Mouse (Mus musculus): Measurements from ENCODE around the gene Gtf2a1l. TPM values are rescaled to one million over a fixed set of nuclear protein-coding genes. Genes with fewer than 3 reads are reported as not detected.

Gene Gtf2a1l
- polyA plus RNA-seq, 1 experiment from 2014 or later = 0.12 TPM

DNA sequence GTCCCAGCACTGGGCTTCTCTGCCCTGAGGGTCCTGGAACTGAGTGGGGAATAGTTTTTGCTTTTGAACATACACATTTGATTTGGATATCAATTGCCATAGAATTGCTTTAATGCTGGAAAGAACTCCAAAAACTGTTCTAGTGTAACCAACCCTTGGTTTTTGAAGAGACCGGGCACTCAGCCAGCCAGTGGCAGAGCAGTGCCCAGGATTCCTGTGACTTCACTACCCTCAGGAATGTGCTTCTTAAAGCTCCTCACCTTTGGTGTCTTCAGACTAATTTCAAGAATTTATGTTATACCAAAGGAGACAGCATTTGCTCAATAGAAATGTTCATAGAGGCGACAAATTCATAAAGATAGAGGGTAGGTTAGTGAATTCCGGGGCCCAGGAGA is 37.9 kb upstream of the Gtf2a1l start:
- WGBS = 69% methylated on average over 3 of the region's 3 CpGs
- no peak overlapping the region for H3K4me3 ChIP-seq (replicated peaks)
- no peak overlapping the region for H3K4me2 ChIP-seq (replicated peaks)
- 0 out of 2 replicates have a peak overlapping the region, but pooled peaks have one; percentile 67 for H3K27ac ChIP-seq
- H3K36me3 ChIP-seq = no peaks in the 10 kb centered on the region
- no peaks in the 10 kb centered on the region for H3K27me3 ChIP-seq
- no peak for ATAC-seq
- H3K4me1 ChIP-seq (replicated peaks) = peaks cover 18% of the 10 kb centered on the region
- no peak overlapping the region for H3K9ac ChIP-seq (replicated peaks)
- no peaks in the 10 kb centered on the region for H3K9me3 ChIP-seq

DNA sequence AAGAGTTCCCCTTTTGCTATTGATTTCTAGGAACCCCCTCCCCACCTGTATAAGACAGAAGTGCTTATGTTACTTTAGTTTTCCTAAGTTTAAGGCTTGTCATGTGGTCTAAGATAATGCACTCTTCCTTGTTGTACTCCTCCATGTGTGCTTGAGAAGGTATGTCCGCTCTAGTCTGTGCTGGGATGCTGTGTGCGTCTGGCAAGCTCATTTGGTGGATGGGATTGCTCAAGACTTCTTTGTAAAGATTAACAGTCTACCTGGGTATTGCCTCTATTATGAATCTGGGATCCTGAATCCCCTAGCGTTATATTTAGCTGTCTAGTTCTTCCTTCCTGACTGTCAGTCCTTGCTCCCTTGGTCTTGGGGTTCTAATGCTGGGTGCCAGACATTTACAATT is 35.8 kb upstream of the Gtf2a1l start:
- Histone ChIP-seq H3K4me3 (replicated peaks) (no peak overlapping the region), H3K4me2 (replicated peaks) (no peak overlapping the region), H3K27ac (no peak overlapping the region), H3K36me3 (no peaks in the 10 kb centered on the region), H3K9me3 (no peaks in the 10 kb centered on the region), H3K27me3 (no peaks in the 10 kb centered on the region), H3K9ac (replicated peaks) (no peak overlapping the region), H3K4me1 (replicated peaks) (peaks cover 12% of the 10 kb centered on the region)
- 88% methylated on average over 3 of the region's 3 CpGs for WGBS
- ATAC-seq = no peak

DNA sequence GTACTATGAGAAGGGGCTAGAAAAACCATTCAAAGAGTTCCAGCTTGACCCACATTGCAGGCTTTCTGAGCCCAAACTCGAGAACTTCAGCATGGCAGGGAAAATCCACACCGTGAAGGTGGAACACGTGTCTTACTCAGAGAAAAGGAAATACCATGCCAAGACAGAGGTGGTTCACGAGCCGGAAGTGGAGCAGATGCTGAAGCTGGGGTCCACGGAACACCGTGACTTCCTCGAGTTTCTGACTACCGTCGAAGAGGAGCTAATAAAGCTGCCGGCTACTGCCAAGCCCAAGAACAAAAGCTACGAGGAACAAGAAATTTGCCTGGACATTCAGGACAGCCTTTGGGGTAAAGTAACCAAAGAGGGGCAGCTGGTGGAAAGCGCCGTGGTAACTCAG is 32.4 kb upstream of the Gtf2a1l start:
- Histone ChIP-seq H3K36me3 (no peaks in the 10 kb centered on the region), H3K9ac (replicated peaks) (no peak overlapping the region), H3K27me3 (no peaks in the 10 kb centered on the region), H3K4me3 (replicated peaks) (no peak overlapping the region), H3K4me2 (replicated peaks) (no peak overlapping the region), H3K4me1 (replicated peaks) (no peaks in the 10 kb centered on the region), H3K27ac (no peak overlapping the region), H3K9me3 (no peaks in the 10 kb centered on the region)
- ATAC-seq = no peak
- WGBS = 84% methylated on average over 14 of the region's 14 CpGs

DNA sequence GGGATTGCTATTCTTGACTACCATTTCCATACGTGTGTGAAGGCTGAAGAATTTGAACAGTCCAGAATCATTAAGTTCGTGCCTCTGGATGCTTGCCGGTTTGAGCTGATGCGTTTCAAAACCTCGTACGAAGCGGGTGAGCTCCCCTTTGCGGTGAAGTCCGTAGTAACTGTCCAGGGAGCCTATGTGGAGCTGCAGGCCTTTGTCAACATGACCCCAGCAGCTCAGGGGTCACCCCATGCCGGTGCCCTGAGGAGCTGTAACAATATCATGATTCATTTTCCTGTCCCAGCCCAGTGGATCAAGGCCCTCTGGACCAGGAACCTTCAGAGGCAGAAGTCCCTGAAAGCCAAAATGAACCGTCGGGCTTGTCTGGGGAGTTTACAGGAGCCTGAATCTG is 31.9 kb upstream of the Gtf2a1l start:
- ATAC-seq = no peak
- no peak overlapping the region for H3K27ac ChIP-seq
- no peaks in the 10 kb centered on the region for H3K4me1 ChIP-seq (replicated peaks)
- H3K4me3 ChIP-seq (replicated peaks) = no peak overlapping the region
- WGBS = 55% methylated on average over 12 of the region's 12 CpGs
- no peak overlapping the region for H3K9ac ChIP-seq (replicated peaks)
- no peaks in the 10 kb centered on the region for H3K27me3 ChIP-seq
- no peak overlapping the region for H3K4me2 ChIP-seq (replicated peaks)
- H3K9me3 ChIP-seq = no peaks in the 10 kb centered on the region
- no peaks in the 10 kb centered on the region for H3K36me3 ChIP-seq

DNA sequence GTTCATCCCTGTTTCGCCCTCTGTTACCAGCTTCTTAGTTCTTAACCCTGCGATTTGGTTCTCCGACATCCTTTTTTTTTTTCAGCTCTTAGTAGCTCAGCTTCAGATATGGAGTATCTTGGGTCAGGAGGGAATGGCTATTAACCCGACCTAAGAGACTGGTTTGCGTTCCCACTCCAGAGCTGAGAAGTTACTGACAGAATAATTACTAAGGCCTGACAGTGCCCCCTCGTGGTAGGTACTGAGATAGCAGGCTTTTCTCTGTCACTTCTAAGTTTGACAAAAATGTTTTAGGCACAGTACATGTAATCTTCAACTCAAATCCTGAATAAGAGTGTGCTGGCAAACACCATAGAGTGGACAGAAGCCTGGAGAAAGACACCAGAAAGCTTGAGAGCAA is 27.4 kb upstream of the Gtf2a1l start:
- ATAC-seq = no peak
- no peaks in the 10 kb centered on the region for H3K36me3 ChIP-seq
- WGBS = 27% methylated on average over 6 of the region's 6 CpGs

DNA sequence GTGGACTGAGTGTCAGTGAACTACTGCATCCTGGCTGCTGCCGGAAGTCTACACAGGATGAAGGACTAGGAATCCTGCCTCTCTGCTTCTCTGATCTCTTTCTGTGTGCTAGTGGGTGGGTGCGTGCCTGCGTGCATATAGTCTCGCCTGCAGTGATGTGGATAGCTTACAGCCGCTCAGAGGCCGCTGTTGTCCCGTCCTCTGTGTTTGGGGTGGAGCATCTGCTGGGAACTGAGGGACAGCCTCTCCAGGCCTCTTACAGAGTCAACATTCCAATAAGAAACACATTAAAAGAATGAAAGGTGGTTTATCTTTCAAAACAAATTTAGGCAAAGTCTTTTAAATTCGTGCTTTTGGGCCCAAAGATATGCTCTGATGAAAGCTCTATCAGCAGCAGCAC is 26.6 kb upstream of the Gtf2a1l start:
- Histone ChIP-seq H3K36me3 (no peaks in the 10 kb centered on the region), H3K27me3 (no peaks in the 10 kb centered on the region), H3K9me3 (no peaks in the 10 kb centered on the region), H3K9ac (replicated peaks) (no peak overlapping the region), H3K4me3 (replicated peaks) (no peak overlapping the region), H3K4me1 (replicated peaks) (no peaks in the 10 kb centered on the region), H3K27ac (no peak overlapping the region), H3K4me2 (replicated peaks) (no peak overlapping the region)
- WGBS = 88% methylated on average over 8 of the region's 8 CpGs
- ATAC-seq = no peak

More for the DNA sequence above, 27.4 kb upstream of the Gtf2a1l start:
- Histone ChIP-seq H3K4me1 (replicated peaks) (no peaks in the 10 kb centered on the region), H3K4me2 (replicated peaks) (no peak overlapping the region), H3K9me3 (no peaks in the 10 kb centered on the region), H3K4me3 (replicated peaks) (no peak overlapping the region), H3K27me3 (no peaks in the 10 kb centered on the region), H3K9ac (replicated peaks) (no peak overlapping the region), H3K27ac (no peak overlapping the region)

DNA sequence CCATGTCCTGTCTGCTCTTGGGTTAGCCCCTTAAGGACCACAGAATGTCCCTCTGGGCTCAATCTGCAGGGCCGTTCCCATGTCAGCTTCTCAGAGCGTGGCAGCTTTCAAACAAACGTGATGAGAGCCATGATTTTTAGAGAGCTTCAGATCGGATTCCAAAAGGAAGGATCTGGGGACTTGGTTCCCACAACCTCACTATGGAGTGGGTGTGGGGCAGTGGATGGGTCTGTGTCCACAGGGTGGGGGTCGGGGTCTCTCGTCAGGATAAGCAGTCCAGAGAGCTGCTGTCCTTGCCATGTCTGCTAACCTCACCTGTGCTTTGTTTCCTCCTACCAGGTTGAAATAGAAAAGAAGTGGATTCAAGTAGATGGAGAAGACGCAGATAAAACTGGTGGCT is 23.6 kb upstream of the Gtf2a1l start:
- no peak for ATAC-seq
- Histone ChIP-seq H3K27me3 (no peaks in the 10 kb centered on the region), H3K4me3 (replicated peaks) (no peak overlapping the region), H3K36me3 (no peaks in the 10 kb centered on the region), H3K4me2 (replicated peaks) (no peak overlapping the region), H3K27ac (no peak overlapping the region), H3K9ac (replicated peaks) (no peak overlapping the region), H3K9me3 (no peaks in the 10 kb centered on the region), H3K4me1 (replicated peaks) (no peaks in the 10 kb centered on the region)
- 89% methylated on average over 7 of the region's 7 CpGs for WGBS

DNA sequence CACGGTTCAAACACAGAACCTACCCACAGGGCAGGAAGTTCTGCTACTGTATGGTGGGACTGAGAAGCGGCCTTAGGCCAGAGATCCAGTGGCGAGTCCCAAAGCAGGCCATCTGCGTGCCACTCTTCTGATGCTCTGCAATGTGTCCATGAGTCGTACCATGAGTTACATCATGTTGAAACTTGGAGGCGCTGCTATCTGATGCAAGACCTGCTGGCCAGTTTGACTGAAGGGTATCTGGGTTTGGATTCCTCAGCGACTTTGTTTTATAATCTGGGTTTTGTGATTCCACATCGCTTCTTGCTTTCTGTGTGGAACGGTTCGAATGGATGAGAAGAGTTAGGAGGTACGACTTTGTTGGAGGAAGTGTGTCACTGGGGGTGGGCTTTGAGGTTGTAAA is 23.2 kb upstream of the Gtf2a1l start:
- Histone ChIP-seq H3K4me1 (replicated peaks) (no peaks in the 10 kb centered on the region), H3K27me3 (no peaks in the 10 kb centered on the region), H3K4me2 (replicated peaks) (no peak overlapping the region), H3K9me3 (no peaks in the 10 kb centered on the region), H3K4me3 (replicated peaks) (no peak overlapping the region), H3K36me3 (no peaks in the 10 kb centered on the region), H3K9ac (replicated peaks) (no peak overlapping the region), H3K27ac (no peak overlapping the region)
- ATAC-seq = no peak
- 92% methylated on average over 11 of the region's 11 CpGs for WGBS

DNA sequence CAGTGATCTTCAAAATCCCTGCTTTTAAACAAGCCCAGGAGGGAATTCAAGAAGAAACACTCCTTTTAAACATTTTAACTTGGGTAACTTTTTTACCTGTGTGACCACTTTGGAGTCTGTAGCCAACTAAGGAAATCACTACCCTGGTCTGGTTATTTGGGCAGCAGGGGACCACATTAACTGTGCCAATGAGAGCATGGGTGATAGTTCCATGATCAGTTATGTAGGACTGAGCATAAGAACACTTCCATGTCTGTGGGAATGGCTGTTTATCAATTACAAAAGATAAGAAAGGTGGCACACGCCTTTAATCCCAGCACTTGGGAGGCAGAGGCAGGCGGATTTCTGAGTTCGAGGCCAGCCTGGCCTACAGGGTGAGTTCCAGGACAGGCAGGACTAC is 21.3 kb upstream of the Gtf2a1l start:
- Histone ChIP-seq H3K4me1 (replicated peaks) (no peaks in the 10 kb centered on the region), H3K27ac (no peak overlapping the region), H3K9ac (replicated peaks) (no peak overlapping the region), H3K36me3 (no peaks in the 10 kb centered on the region), H3K27me3 (no peaks in the 10 kb centered on the region), H3K9me3 (no peaks in the 10 kb centered on the region), H3K4me3 (replicated peaks) (no peak overlapping the region), H3K4me2 (replicated peaks) (no peak overlapping the region)
- ATAC-seq = no peak
- WGBS = 94% methylated on average over 3 of the region's 3 CpGs

DNA sequence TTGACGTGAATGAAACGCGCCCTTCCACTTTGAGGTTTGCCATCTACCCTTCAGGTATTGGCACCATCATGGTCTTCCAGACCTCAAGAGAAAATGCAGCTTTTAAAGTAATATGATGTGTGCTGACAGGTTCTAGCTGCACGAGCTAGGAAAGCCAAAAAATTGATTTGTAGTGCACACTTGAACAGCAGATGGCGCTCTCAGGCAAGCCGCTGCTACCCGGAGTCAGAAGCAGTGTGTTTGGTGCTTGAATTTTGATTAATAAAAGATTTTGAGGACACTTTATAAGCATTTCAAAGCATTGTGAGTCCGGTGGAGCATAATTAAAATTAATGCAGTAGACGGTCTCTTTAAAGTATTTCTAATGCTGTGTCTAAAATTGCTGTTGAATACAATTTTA is 16.4 kb upstream of the Gtf2a1l start:
- H3K27ac ChIP-seq = no peak overlapping the region
- WGBS = 2% methylated on average over 9 of the region's 9 CpGs
- H3K4me2 ChIP-seq (replicated peaks) = no peak overlapping the region
- ATAC-seq = peak; percentile 68; the same call in 1 of the 2 replicates
- no peaks in the 10 kb centered on the region for H3K36me3 ChIP-seq
- peaks cover 6% of the 10 kb centered on the region for H3K4me1 ChIP-seq (replicated peaks)
- no peak overlapping the region for H3K9ac ChIP-seq (replicated peaks)
- no peaks in the 10 kb centered on the region for H3K27me3 ChIP-seq
- no peaks in the 10 kb centered on the region for H3K9me3 ChIP-seq
- no peak overlapping the region for H3K4me3 ChIP-seq (replicated peaks)

DNA sequence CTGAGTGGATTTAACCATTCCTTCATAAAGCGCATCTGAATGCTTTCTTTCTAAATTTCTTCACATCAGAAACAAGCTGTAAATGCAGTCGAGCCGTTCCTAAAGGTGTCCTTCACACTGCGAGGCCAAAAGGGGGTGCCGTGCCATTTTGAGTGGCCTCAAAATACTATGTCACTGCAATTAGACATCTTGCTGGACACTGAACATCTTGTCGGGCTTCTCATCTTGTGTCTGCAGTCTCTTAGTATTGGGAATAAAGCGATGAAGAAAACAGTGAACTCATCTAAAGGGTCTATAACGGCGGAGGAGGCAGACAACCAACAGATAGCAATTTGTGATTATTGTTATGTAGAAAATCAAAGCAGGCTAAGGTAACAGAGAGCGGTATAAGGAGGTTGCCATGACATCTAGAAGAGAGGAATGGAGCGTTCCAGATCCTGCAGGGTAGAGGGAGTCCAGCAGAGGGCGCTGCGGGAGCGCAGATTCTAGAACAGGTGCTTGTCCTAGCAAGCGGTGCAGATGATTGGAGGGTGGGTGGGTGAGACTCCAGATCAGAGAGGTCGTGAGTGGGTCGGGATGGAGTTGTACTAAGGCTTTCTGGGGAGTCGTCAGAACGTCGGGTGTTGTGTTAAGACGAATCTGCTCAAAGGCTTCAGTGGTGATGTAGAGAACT is 15.6 kb upstream of the Gtf2a1l start:
- Histone ChIP-seq H3K4me3 (replicated peaks) (no peak overlapping the region), H3K9ac (replicated peaks) (no peak overlapping the region), H3K9me3 (no peaks in the 10 kb centered on the region), H3K4me2 (replicated peaks) (peak overlapping the region; percentile 34), H3K4me1 (replicated peaks) (peaks cover 6% of the 10 kb centered on the region), H3K36me3 (no peaks in the 10 kb centered on the region), H3K27me3 (no peaks in the 10 kb centered on the region), H3K27ac (no peak overlapping the region)
- ATAC-seq = peak; percentile 86
- WGBS = 16% methylated on average over 21 of the region's 21 CpGs

DNA sequence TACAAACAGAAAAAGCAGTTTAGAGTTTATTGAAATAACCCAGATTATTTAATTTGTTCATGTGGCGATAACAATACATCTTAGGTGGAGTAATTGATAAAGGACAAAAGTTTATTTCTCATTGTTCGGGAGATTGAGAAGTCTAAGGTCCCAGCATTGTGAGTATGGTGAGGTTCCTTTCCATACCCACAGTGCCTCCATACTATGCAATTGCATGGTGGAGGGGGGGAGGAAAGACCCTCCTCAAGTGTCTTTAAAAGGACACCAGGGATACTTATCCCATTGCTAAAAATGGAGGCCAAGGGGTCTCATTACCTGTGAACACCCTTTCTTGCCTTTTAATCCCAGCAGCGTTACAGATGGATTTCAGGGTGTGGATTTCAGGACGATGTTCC is 15.1 kb upstream of the Gtf2a1l start:
- ATAC-seq = peak; percentile 41; the same call in 1 of the 2 replicates
- Histone ChIP-seq H3K4me2 (replicated peaks) (no peak overlapping the region), H3K27me3 (no peaks in the 10 kb centered on the region), H3K9ac (replicated peaks) (no peak overlapping the region), H3K4me1 (replicated peaks) (peaks cover 6% of the 10 kb centered on the region), H3K9me3 (no peaks in the 10 kb centered on the region), H3K4me3 (replicated peaks) (no peak overlapping the region), H3K27ac (no peak overlapping the region), H3K36me3 (no peaks in the 10 kb centered on the region)
- 79% methylated on average over 4 of the region's 4 CpGs for WGBS

DNA sequence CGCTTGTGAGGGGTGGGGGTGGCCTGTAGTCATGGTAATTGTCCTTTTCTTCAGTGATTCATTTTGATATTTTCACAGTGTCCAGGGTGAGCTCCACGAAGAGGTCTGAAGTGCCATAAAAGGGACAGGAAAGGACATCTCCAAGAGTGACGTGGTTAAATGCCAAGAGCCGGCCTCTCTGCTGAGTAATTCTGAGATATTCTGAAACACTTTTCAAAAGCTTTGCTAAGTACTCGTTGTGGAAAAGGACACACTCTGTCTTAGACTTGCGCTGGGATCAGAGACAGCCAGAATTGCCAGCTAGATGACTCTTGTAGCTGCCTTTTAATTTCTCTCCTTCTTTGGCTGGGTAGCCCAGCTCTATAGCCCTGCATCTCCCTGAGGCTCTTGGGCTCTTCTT is 9.9 kb upstream of the Gtf2a1l start:
- Histone ChIP-seq H3K4me1 (replicated peaks) (no peaks in the 10 kb centered on the region), H3K4me2 (replicated peaks) (no peak overlapping the region), H3K4me3 (replicated peaks) (no peak overlapping the region), H3K27ac (no peak overlapping the region), H3K9ac (replicated peaks) (no peak overlapping the region), H3K27me3 (no peaks in the 10 kb centered on the region), H3K9me3 (no peaks in the 10 kb centered on the region), H3K36me3 (no peaks in the 10 kb centered on the region)
- ATAC-seq = no peak
- WGBS = 82% methylated on average over 6 of the region's 6 CpGs
